Mouse (Mus musculus) cerebellum, postnatal 36 days (tissue): ENCODE measurements around the gene Rorc.

Experiments
- DNase-seq, 2 experiments: peaks; one replicate each; pipeline ENCODE4 v3.0.0; 2021 to 2022; ENCODE audit warnings: mixed read lengths in 2 of 2

Rorc gene

GRCm38 (mm10) chr3:94434305-94434704 lies 61.7 kb downstream of the Rorc start:
- DNase-seq, result no peak

GRCm38 (mm10) chr3:94436420-94436819 lies 63.8 kb downstream of the Rorc start:
- DNase-seq, result no peak

- DNase-seq, result no peak
Measured at GRCm38 (mm10) chr3:94441182-94441581, 68.6 kb downstream of the Rorc start.

GRCm38 (mm10) chr3:94442951-94443596 lies 70.5 kb downstream of the Rorc start, which contains the start of gene Mrpl9:
Gene Mrpl9, plus strand, starts transcription at chr3:94443318.
- peak; percentile 96 to 97 for DNase-seq

- DNase-seq, result no peak
Measured at GRCm38 (mm10) chr3:94443597-94443964, 71.0 kb downstream of the Rorc start, which contains the start of gene Oaz3. Gene Oaz3, minus strand, starts transcription at chr3:94443915.
